Mouse (Mus musculus) E14TG2a.4 (cell line): Measurements from ENCODE around the gene Atp6v1fnb.

Experiments used
- CTCF ChIP-seq: conservative IDR thresholded peaks from 2 replicates; pipeline ENCODE4 v1.5.1; 2014; ENCODE audit warnings: low read length
- POU5F1 ChIP-seq: IDR thresholded peaks from 2 replicates; pipeline ENCODE4 v1.6.1; 2014; ENCODE audit warnings: low read length, borderline replicate concordance

GRCm38 (mm10) chr6:29500177-29500576 is 28.9 kb downstream of the Atp6v1fnb start:
- TF ChIP-seq CTCF (no peak), POU5F1 (no peak)
